Mouse (Mus musculus) brown adipose tissue, adult 24 weeks (tissue): ENCODE data around the gene Lrrc26. TPM values are rescaled to one million over a fixed set of nuclear protein-coding genes. Genes with fewer than 3 reads are reported as not detected.
A peak's percentile ranks its signal among the peaks of the same experiment; 100 is the strongest.
"Not testable (repeated sequence)": the region's sequence is repeated elsewhere in the genome, so short reads cannot be mapped to it uniquely, and the experiment has no call there.

Source experiments
- H3K27ac ChIP-seq: fragments of 200-500 bp; replicated peaks from 2 replicates; pipeline ENCODE4 v1.5.1; 2012; ENCODE audit warnings: low read depth, mild to moderate bottlenecking, low read length
- H3K4me1 ChIP-seq: fragments of 200-500 bp; 2 replicates; pipeline ENCODE4 v1.6.1; 2012; ENCODE audit warnings: low read length, mixed read lengths; ENCODE audit not compliant: control insufficient read depth, insufficient read depth, insufficient read length
- H3K4me3 ChIP-seq: fragments of 200-500 bp; 2 replicates; pipeline ENCODE4 v1.5.1; 2012; ENCODE audit warnings: low read depth, mild to moderate bottlenecking, low read length, moderate library complexity; ENCODE audit not compliant: insufficient read depth
- polyA plus RNA-seq: library from polyadenylated mRNA; stranded (reverse); fragments of >200 nt; gene quantifications from 2 replicates; pipeline ENCODE4 v1.2.4, GENCODE M21; 2012; ENCODE audit not compliant: missing spikeins, insufficient read depth, insufficient read length

The Lrrc26 gene
- not detected in 2 replicates for polyA plus RNA-seq

DNA sequence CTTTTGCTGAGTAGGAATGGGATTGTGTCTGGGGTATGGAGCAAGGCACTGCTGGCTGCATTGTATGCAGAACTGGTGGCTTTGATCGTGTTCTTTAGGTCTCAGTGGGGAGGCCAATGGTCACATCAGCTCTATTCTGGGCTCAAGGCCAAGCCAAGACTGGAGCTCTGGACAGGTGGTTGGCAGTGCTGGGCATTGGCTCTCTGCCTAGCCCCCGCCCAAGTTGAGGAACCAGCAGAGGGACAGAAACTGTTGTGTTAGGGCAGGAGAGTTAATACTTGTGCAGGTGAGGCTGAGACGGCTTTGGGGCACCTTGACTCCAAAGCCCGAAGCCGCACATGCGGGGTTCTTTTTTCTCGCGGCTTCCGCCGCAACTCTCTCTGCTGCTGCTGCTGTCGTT is at the start of gene Lrrc26:
TSS of gene Lrrc26 (plus strand) at position 265 of the 400 bp plus-strand sequence.
- Histone ChIP-seq H3K4me1 (peaks cover 5% of the 10 kb centered on the region; the same call in 1 of the 2 replicates), H3K27ac (no peak within 1 kb of the TSS), H3K4me3 (peak within 1 kb of the TSS; percentile 35)

DNA sequence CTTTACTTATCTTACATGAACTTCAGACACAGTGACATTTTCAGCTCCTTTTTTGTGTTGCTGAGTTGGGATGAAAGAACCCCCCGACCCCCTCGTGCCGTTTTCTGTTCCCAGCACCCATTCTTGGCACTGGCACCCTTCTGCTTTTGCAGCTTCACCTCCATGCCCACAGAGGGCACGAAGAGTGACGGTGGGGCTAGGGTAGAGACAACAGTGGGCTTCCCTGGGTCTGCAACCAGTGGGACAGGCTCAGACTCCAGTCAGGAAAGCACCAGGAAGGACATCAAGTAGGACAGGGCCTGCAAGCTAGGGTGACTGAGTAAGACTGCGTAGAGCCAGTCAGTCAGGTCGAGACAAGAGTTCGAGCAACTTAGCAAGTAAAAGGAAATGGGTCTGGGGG is 49.4 kb upstream of the Lrrc26 start:
- H3K4me1 ChIP-seq = peaks cover 3% of the 10 kb centered on the region; the same call in 1 of the 2 replicates
- peak overlapping the region; percentile 57; the same call in 1 of the 2 replicates for H3K4me3 ChIP-seq
- H3K27ac ChIP-seq = no peak overlapping the region

DNA sequence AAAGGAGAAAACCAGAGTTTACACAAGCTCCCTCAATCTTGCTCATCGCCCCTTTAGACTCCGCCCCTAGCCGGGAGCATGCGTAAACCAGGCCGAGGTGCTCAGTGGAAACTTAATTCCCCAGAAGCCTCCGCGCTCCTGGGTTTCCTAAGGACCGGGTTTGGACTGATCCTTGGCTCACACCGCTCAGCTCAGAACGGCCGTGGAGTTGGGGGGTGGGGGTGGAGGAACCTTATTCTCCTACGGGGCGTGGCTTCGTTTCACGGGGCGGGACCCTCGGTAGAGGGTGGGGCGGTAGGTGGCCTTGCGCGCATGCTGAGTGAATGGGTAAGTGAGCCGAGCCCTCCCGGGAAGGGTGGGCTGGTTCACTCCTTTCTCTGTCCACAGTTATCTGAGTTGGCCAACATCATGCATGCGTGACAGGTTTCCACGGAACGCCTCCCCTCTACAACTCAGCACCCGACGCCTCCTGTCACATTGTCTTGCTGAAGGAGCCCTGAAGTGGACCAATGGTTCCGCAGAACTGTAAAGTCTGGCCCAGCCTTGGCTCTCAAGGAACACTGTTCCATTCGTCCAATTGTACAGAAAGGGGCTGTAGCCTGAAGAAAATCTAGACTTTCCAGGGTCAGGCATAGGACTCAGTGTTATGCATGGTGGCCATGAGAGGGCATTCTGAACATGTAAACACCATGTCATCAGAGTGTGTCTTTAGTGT is 48.8 kb upstream of the Lrrc26 start:
- H3K27ac ChIP-seq = no peak overlapping the region
- peak overlapping the region; percentile 57 for H3K4me3 ChIP-seq
- peaks cover 3% of the 10 kb centered on the region; the same call in 1 of the 2 replicates for H3K4me1 ChIP-seq

DNA sequence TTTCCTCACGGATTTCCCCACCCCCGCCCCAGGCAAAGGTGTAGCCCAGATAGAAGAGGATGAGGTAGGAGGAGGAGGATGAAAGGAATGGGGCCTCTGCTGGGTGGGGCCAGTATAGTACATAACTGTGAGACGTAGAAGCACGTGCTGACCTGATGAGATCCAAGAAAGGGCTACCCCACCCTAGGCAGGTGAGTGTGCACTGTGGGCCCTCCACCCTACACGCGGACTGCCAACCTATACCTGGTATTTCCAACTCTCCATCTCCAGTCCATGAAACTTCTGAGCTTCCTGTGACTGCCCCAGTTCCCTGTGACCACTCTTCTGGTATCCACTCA is 48.3 kb upstream of the Lrrc26 start:
- peaks cover 3% of the 10 kb centered on the region; the same call in 1 of the 2 replicates for H3K4me1 ChIP-seq
- H3K4me3 ChIP-seq = peak overlapping the region; percentile 57; the same call in 1 of the 2 replicates
- no peak overlapping the region for H3K27ac ChIP-seq

DNA sequence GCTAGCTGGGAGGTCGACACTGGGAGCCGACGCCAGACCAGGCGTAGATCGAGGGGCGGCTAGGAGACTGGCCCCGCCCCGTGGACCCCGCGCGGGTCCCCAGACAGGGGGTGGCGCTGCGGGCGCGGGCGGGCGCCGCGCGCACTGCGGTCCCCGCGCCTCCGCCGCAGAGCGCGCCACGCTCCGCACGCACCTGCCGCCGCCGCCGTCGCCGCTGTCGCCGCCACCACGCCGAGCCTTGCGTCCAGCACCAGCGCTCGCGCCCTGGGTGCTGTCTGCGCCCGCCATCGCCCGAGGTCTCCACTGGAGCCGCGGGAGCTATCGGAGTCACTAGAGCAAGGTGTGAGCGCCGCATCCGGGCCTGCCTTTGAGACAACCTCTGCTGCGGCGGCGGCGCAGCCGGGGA is 47.6 kb upstream of the Lrrc26 start, which contains the start of the genes Rnf208 and Cysrt1:
TSS of gene Rnf208 (plus strand) at position 155 of the 406 bp plus-strand sequence.
TSS of gene Cysrt1 (minus strand) at position 352 of the 406 bp plus-strand sequence.
- Histone ChIP-seq H3K4me1 (peaks cover 3% of the 10 kb centered on the region; the same call in 1 of the 2 replicates), H3K27ac (no peak within 1 kb of the TSS), H3K4me3 (peak within 1 kb of the TSS; percentile 57)

DNA sequence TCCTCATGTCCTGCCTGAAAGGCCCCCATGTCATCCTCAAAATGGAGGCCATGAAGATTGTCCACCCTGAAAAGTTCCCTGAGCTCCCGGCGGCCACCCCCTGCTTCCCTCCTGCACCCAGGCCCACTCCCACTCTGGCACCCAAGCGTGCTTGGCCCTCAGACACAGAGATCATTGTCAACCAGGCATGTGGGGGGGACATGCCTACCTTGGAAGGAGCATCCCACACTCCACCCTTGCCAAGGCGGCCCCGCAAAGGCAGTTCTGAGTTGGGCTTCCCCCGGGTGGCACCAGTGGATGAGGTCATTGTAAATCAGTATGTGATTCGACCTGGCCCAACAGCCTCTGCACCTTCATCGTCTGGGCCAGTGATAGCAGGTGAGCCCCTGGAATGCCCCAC is 46.4 kb upstream of the Lrrc26 start:
- Histone ChIP-seq H3K4me1 (peaks cover 3% of the 10 kb centered on the region; the same call in 1 of the 2 replicates), H3K4me3 (no peak overlapping the region), H3K27ac (no peak overlapping the region)

DNA sequence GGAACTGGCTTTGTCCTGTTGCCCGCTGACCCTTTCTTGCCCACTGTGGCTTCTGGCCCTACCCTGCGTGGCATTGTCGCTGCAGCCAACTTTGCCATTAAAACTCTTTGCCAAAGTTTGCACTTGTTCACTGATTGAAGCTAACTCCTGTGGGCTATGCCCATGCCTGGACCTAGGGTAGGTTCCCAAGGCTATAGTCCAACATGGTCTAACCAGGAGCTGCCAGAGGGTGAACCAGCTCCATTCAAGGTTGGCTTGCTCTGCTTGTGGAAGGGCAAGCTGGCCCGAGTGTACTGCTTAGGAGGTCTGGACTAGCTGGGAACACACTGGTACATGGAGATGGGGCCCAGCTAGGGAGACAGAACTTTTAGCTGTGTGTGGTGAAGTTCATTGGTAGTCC is 45.6 kb upstream of the Lrrc26 start:
- H3K4me1 ChIP-seq = peaks cover 3% of the 10 kb centered on the region; the same call in 1 of the 2 replicates
- H3K4me3 ChIP-seq = no peak overlapping the region
- H3K27ac ChIP-seq = no peak overlapping the region

DNA sequence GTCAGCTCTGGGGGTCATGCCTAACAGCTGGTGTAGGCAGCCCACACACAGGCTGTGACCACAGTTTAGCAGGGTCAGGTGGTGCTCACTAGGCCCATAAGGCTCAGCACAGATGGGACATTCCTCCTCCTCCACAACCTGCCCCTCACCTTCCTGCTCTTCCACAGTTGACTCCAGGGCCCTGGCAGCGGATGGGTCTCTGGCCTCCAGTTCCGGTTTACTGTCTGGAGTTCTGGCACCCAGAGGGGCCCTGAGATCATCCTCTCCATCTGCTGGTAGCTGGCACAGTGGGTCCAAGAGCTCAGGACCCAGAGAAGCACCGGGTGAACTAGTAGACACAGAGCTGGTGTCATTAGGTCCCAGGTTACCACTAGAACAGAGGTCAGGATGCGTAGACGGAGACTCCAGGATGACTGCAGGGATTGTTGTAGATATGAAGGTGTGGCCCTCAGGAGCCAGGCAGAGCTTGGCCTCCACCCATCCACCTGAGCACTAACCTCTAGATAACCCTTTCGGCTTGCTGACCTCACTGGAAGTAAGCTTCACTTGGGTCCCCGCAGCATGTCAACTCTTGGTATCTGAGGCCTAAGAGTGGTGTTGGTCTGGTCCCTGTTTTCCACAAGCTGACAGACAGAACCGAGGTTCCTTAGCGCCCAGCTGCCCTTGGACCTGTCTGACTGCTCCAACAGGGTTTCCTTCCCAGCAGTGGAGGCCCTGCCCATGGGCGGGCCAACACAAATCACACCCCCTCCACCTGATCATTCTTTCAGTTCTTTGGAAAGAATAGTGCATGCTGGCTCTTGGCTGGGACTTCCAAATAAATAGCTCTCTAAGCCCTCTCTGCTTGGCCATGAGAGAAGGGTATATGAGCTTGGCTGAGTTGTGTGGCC is 43.3 kb upstream of the Lrrc26 start, which contains the start of gene AL732309.1:
TSS of gene AL732309.1 (minus strand) at position 681 of the 890 bp plus-strand sequence.
- no peak within 1 kb of the TSS for H3K27ac ChIP-seq
- H3K4me3 ChIP-seq = no peak within 1 kb of the TSS
- H3K4me1 ChIP-seq = peaks cover under 1% of the 10 kb centered on the region; the same call in 1 of the 2 replicates

DNA sequence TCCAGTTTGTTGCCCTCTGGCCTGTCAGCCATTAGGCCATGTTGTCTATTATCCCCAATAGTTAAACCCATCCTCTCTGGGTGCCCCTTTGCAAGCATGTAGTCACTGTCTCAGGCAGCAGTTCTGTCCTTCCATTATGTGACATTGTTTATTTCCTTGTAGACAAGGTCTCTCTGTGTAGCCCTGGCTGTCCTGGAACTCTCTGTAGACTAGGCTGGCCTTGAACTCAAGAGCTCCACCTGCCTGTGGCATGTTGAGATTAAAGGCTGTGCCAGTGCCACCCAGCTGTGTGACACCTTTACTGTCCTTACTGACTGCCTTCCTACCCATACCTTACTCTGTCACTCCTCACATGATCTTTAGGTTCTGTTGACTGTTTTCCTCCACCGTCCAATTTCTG is 37.4 kb upstream of the Lrrc26 start:
- no peaks in the 10 kb centered on the region for H3K4me1 ChIP-seq
- H3K27ac ChIP-seq = no peak overlapping the region
- H3K4me3 ChIP-seq = no peak overlapping the region

DNA sequence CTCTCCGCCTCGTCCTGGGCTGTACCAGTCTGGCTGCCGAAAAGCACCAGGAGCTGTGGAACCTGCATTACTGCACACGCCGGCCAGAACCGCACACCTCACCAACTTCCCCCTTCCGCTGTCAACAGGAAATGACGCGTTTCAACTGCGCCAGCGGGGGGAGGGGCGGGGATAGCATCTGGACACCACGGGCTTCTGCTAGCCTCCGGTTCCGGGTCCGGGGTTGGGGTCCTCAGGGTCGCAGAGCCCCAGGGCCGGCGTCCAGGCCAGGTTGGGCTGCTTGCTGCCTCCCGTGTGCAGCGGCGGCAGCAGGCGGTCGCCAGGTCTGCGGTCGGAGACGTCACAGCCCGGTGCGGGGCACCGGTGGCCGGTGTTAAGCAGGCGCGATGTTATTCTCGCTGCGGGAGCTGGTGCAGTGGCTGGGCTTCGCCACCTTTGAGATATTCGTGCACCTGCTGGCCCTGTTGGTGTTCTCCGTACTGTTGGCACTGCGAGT is 34.4 kb upstream of the Lrrc26 start, which contains the start of gene Tmem203:
TSS of gene Tmem203 (plus strand) at position 156 of the 496 bp plus-strand sequence.
- Histone ChIP-seq H3K27ac (peak within 1 kb of the TSS; percentile 59; the same call in 1 of the 2 replicates), H3K4me3 (peak within 1 kb of the TSS; percentile 98), H3K4me1 (no peaks in the 10 kb centered on the region)

DNA sequence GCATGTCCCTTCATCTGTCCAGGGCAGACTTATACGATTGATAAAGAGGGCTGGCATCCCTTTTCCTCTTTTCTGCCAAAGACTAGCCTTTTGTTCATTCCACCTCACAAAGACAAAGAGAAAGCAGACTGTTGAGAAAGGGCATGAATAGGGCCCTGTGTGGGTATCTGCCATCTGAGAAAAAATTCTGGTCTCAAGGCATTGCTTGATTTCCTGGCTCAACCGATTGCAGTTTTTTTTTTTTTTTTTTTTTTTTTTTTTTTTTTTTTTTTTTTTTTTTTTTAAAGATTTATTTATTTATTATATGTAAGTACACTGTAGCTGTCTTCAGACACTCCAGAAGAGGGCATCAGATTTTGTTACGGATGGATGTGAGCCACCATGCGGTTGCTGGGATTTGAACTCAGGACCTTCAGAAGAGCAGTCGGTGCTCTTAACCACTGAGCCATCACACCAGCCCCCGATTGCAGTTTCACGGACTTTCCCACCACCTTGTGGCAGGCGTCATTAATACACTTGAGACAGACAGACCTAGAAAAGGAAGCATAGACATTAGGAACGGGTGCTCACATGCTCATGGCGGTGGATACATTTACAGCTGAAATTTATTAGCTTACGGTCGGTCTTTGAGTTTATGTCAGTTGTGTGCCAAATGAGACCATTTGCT is 33.1 kb upstream of the Lrrc26 start:
- H3K27ac ChIP-seq, H3K4me1 ChIP-seq: not testable (repeated sequence)
- peak overlapping the region; percentile 30; the same call in 1 of the 2 replicates for H3K4me3 ChIP-seq

DNA sequence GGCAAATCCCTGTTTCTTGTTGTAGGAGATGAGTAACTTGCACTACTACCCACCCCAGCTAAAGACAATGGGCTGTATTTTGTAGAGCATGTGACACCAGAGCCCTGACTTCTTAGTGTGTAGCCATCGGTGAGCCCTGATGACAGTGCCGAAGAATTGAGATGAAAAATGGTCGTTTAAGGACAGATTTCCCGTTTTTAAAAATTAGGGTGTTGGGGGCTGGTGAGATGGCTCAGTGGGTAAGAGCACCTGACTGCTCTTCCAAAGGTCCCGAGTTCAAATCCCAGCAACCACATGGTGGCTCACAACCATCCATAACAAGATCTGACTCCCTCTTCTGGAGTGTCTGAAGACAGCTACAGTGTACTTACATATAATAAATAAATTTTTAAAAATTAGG is 32.5 kb upstream of the Lrrc26 start:
- H3K4me1 ChIP-seq, H3K27ac ChIP-seq, H3K4me3 ChIP-seq: not testable (repeated sequence)

DNA sequence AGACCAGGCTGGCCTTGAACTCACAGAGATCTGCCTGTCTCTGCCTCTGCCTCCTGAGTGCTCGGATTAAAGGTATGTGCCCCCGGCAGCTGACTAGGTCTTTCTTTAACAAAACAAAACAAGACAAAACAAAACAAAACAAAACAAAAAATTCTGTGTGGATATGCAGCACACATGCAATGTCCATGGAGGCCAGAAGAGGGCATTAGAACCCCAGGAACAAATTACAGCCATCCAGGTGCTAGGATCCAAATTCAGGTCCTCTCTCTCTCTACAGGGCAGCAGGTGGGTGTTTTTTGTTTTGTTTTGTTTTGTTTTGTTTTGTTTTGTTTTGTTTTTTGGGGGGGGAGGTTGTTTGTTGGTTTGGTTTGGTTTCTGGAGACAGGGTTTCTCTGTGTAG is 30.8 kb upstream of the Lrrc26 start:
- H3K4me3 ChIP-seq = no peak overlapping the region
- H3K27ac ChIP-seq = no peak overlapping the region
- peaks cover 7% of the 10 kb centered on the region for H3K4me1 ChIP-seq

DNA sequence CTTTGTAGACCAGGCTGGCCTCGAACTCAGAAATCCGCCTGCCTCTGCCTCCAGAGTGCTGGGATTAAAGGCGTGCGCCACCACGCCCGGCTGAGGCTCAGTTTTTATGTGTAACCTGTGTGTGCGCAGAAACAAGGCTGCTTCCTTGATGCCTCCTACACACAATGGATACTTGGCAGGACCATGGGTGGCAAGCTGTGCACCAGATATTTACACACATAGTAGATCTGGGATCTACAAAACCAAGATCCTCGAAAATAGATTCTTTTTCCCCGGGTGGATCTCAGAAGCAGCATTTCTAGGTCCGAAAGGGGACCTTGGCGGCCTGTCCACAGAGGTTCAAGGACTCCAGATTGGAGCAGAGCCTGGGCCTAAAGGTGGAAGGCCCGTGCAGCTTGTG is 27.8 kb upstream of the Lrrc26 start:
- peak overlapping the region; percentile 58 for H3K4me3 ChIP-seq
- H3K4me1 ChIP-seq = peaks cover 32% of the 10 kb centered on the region
- H3K27ac ChIP-seq = no peak overlapping the region; the same call in 1 of the 2 replicates
